In the genomic region with DNA sequence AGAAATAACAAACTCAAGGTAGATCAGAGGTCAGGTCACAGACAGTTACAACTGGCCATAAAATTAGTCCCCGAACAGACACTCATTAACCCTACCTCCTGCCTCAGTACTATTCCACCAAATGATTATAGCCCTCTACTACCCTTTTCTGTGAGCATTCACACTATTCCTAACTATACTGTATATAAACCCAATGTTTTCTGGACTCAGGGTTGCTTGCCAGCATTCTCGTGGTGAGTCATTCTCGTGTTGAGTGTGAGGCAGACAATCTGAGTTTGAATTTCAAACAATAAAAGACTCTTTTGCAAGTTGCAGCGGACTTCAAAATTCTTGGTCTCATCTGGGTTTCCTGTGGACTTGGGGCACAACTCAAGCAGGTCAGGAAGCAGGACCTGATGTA, we compare ENCODE assay signal across 17 mouse cellular contexts.
DNase-seq lines count a peak whose midpoint lies in the region.
"Had no signal": no experiment of that assay in that cellular context is flagged by ENCODE, and none has a peak within 500 bp of the region (broad histone marks: within the 10 kb centered on the region; RNA-seq: fewer than 3 reads in every experiment).

No protein-coding gene starts in this region.

- WGBS in macrophage (ENCODE audit: missing documents) = 76% methylated on average over 4 of the region's 4 CpGs

- intact Hi-C loops in left cerebral cortex, postnatal 36 days (cut with DNase I) = no loop called here

- no peak overlapping the region for H3K4me3 ChIP-seq in macrophage (ENCODE audit: inconsistent target)
- H3K4me3 ChIP-seq: embryonic facial prominence, embryonic 15.5 days; forebrain, embryonic 13.5 days; layer of hippocampus, adult 2 months; liver, embryonic 13.5 days; stomach, embryonic 15.5 days had no signal

- H3K27ac ChIP-seq in macrophage = peak overlapping the region; percentile 90
- H3K27ac ChIP-seq: embryonic facial prominence, embryonic 15.5 days; forebrain, embryonic 13.5 days; kidney, postnatal 0 days; layer of hippocampus, adult 2 months; liver, embryonic 13.5 days; stomach, embryonic 15.5 days had no signal

- no peaks in the 10 kb centered on the region for H3K79me2 ChIP-seq in macrophage (ENCODE audit: inconsistent target)

- DNase-seq in adrenal gland, postnatal 36 days = peak; percentile 15 to 20
- DNase-seq in adrenal gland, postnatal 4 days (ENCODE audit: low spot score in 2 of 2) = no peak
- DNase-seq in left cerebral cortex, postnatal 36 days (ENCODE audit: low spot score in 2 of 2) = peak; percentile 5 to 12
- DNase-seq in left cerebral cortex, adult 11 months (ENCODE audit: low spot score) = no peak
- peak; percentile 38 for DNase-seq in 416B (ENCODE audit: low read depth)
- no peak for DNase-seq in T-cell, adult 2 months (ENCODE audit: low spot score)
- no peak for DNase-seq in cerebellum, adult 11 months
- DNase-seq: cerebellum, postnatal 10 days; embryo, embryonic 11 days; heart, postnatal 4 days; liver, embryonic 13.5 days had no signal

- no peaks in the 10 kb centered on the region for H3K36me3 ChIP-seq in macrophage (ENCODE audit: inconsistent target)
- H3K36me3 ChIP-seq: embryonic facial prominence, embryonic 15.5 days; liver, embryonic 13.5 days; stomach, embryonic 15.5 days had no signal

Comparison
In these comparisons a context has a peak if more than half of its experiments do, and no peak if none do; other contexts are left out.
1. DNase-seq: peak in adrenal gland, postnatal 36 days (2 of 2), left cerebral cortex, postnatal 36 days (2 of 2) and 416B (single experiment); none in adrenal gland, postnatal 4 days (0 of 2), left cerebral cortex, adult 11 months (single experiment), T-cell, adult 2 months (single experiment) and cerebellum, adult 11 months (single experiment).